Mouse (Mus musculus) heart, postnatal 25 days (tissue): ENCODE measurements around the gene 2010300C02Rik. TPM values are rescaled to one million over a fixed set of nuclear protein-coding genes. Genes with fewer than 3 reads are reported as not detected.
A peak's percentile ranks its signal among the peaks of the same experiment; 100 is the strongest.
"Not testable (repeated sequence)": the region's sequence is repeated elsewhere in the genome, so short reads cannot be mapped to it uniquely, and the experiment has no call there.

Experiments used
- DNase-seq: peaks from one replicate; pipeline ENCODE4 v3.0.0; 2022; ENCODE audit warnings: low spot score
- intact Hi-C: fragments of 180-260 bp; cut with DNase I; formaldehyde crosslinking; loops from one replicate; pipeline ENCODE4 v1.15.1; 2025
- total RNA-seq, 2 experiments: library from RNA; stranded (reverse); gene quantifications; 2 replicates each; pipeline ENCODE4 v1.2.3; 2021

Gene 2010300C02Rik
- total RNA-seq, 2 experiments from 2014 or later, result 0.53 to 0.73 TPM

GRCm38 (mm10) chr1:37633516-37633915, 86.4 kb downstream of the 2010300C02Rik start:
- peak; percentile 16 for DNase-seq
- intact Hi-C loops, result loop anchor here (2.0 to 5.0 kb wide), 3 partner anchors 41 to 131 kb away; partner anchors contain the start of gene Mgat4a

DNA sequence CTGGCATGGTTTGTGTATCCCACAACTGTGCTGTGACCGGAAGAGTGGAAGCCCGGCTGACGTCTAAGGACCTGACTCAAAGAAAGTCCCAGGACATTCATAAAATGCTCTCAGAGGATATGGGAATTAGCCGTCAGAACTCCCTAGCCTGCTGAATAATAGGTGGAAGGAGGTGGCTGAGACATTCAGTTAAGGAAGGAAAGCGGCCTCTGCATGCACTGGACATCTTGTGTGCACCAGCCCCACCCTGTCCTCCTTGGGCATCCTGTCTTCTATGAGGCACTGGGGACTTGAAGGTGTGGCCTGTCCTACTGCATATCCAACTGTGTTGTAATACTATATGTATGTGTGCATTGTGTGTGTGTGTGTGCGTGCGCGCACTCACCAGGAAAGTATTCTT, 87.5 kb downstream of the 2010300C02Rik start:
- peak; percentile 41 for DNase-seq
- intact Hi-C loops, result loop anchor here (2.0 to 5.0 kb wide), 3 partner anchors 40 to 130 kb away; partner anchors contain the start of gene Mgat4a

- DNase-seq, result no peak
- intact Hi-C loops, result loop anchor here (5.0 kb wide), 2 partner anchors 39 to 89 kb away; partner anchors contain the start of gene Mgat4a
These were observed 88.4 kb downstream of the 2010300C02Rik start for GRCm38 (mm10) chr1:37631456-37631855.

DNA sequence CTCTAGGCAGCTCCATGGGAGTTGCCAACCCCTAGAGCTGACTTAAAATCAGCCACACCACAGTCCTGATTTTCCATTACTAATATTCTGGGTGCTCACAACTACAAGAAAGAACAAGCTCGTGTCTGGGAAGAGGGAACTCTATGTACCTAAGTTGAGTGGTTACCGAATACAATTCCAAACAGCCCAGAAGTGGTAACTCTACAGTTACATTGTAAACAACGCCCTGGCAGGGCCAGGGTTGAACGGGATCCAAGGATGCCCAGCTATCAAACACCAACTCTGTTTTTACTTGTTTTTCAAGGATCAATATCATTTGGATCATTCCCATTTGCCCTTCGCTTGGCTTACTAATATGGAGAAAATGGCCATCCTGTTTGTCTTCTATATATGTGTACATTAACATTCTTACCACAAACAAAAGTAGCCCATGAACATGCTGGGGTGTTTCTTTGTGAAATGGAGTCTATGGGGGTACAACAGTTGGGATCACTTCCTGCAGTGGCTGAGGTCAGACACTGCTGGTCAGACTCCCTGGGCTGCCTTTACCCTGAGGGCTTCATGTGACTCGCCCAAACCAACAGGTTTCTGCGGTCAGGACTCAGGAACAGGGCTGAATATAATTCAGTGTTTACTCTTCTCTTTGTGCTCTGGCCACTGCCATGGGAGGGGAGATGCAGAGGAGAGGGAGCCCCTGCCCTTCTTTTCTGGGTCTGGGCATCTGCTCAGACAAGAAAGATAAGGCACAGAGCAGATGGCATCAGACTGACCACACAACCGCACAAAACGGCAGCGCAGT, 89.3 kb downstream of the 2010300C02Rik start:
- DNase-seq, result no peak
- intact Hi-C loops, result loop anchor here (5.0 kb wide), 2 partner anchors 38 to 88 kb away; partner anchors contain the start of gene Mgat4a

- DNase-seq, result no peak
- intact Hi-C loops, result loop anchor here (5.0 kb wide), 2 partner anchors 38 to 88 kb away; partner anchors contain the start of gene Mgat4a
These were observed 90.0 kb downstream of the 2010300C02Rik start for GRCm38 (mm10) chr1:37629876-37630275.

DNA sequence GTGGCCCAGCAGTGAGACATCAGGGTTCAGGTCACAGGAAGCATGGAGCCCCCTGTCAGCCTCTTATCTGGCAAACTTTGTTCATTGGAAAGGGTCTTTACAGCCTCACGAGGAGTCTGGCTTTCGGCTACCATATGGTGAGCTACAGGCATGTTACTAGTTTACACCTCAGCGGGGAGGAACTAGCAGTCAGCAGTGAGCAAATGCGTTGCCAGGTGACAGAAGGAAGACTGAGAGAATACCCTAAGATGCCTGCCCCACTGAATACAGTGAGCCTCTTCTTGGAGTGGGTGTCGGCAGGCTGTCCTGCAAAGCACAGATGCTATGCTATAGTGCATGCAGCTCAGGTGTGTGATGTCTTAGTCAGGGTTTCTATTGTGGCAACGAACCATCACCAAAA, 91.1 kb downstream of the 2010300C02Rik start:
- no peak for DNase-seq
- intact Hi-C loops, result no loop called here

- intact Hi-C loops, result no loop called here
- DNase-seq, result no peak
These were observed 95.7 kb downstream of the 2010300C02Rik start for GRCm38 (mm10) chr1:37624185-37624584.

DNA sequence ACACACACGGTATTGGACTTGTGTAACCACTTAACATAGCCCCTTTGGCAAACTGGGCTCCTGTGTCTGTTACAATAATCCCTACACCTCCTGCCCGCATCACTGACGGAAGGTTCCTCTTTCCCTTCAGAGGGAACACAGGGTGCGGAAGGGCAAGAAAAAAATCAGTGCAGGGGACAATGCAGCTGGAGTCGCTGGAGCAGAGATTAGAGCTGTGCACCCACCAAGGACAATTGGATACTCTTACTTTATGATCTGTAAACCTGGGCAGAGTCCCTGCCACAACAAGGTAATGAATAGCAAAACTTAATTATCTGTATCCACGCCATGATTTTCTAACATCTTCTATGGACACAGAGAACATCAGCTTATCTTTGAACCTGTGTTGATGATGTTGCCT, 97.8 kb downstream of the 2010300C02Rik start:
- no peak for DNase-seq
- intact Hi-C loops, result no loop called here

DNA sequence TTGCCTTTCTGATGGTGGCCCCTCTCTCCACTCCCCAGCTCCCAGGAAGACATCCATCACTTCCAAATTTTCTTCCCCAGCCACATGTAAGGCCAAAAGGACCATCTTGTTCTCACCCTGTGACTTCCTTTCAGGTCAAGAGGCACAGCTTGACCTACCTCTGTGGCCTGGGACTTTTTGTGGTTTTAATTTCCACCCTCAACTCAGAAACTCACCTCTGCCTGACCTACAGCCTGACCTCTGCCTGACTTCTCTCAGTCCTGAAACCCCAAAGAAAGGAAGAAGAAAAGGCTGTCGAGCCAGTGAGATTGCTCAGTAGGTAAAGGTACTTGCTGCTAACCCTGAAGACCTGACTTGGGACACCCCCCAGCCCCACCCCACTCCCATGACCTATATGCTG, 100.3 kb downstream of the 2010300C02Rik start:
- intact Hi-C loops, result no loop called here
- DNase-seq, result no peak

DNA sequence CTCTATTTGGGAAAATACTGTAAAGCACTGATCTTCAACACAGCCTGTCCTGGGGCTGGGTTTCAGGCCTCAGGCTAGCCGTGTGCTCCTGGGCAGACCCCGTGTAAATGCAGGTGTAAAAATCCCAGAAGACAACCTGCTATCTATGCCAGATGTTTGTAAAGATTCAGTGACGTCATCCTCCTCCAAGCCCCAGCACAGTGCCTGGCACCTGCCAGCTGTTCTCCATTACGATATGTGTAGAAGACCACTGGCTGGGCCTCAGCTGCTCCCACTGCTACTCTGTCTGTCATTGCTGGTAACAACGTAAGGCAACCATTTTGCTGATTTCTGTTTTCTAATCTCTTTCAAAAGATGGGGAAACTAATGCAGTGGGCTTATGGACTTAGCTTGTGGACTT, 102.8 kb downstream of the 2010300C02Rik start:
- no peak for DNase-seq
- intact Hi-C loops, result no loop called here

DNA sequence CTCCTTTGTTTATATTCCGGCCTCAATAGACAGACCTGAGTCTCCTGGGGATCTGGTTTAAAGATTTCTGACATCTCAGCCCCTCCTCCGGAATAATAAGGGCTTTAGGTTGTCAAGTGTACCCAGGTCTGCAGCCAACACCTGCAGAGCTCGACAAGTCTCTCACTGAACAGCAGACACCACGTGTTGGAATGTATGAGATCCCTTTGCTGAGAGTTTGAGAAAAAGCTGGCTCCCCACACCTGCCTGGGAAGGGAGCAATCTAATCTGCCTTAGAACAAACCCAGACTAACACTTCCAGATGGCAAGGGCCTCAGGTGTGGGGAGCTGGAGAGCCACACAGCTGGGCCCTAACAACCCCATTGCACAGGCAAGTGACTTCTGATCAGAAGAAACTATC, 103.3 kb downstream of the 2010300C02Rik start:
- DNase-seq, result no peak
- intact Hi-C loops, result no loop called here

GRCm38 (mm10) chr1:37615290-37616040, 104.4 kb downstream of the 2010300C02Rik start:
- intact Hi-C loops, result no loop called here
- DNase-seq, result no peak

GRCm38 (mm10) chr1:37614836-37615235, 105.0 kb downstream of the 2010300C02Rik start:
- intact Hi-C loops, result no loop called here

DNA sequence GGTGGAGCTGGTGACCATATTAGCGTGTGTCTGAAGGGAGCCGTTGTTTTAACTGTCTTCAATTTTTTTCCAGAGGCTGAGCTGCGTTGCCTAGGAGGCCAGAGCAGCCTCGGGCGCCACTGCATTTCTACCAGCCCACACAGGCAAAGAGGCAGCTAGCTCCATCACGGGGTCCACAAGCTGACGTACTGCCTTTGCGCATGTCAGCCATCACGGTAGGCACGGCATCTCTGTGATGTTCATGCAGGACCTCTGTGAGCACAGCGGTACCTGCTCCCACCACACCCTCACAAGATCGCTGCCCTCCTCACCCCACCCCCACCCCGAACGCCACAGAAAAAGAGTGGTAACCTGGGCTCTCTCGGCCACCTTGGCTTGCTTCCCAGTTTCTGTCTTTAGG, 105.8 kb downstream of the 2010300C02Rik start:
- no peak for DNase-seq

More at GRCm38 (mm10) chr1:37614836-37615235, 105.0 kb downstream of the 2010300C02Rik start:
- DNase-seq, result no peak

DNA sequence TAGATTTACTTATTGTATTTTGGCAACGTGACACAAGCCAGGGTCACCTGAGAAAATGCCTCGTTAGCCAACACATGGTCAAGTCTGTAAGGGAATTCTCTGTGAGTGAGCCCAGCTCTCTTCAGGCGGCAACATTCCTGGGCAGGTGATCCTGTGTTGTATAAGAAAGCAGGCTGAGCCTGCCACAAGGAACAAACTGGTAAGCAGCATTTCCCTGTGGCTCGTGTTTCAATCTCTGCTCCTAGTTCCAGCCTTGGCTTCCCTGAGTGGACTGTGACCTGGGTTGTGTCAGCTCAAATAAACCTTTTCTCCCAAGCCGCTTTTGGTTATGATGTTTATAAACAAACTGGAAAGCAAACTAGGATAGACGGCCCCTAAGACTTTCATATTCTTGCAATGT, 108.9 kb downstream of the 2010300C02Rik start:
- intact Hi-C loops, result no loop called here
- DNase-seq, result no peak

More for the DNA sequence above, 105.8 kb downstream of the 2010300C02Rik start:
- intact Hi-C loops, result no loop called here

DNA sequence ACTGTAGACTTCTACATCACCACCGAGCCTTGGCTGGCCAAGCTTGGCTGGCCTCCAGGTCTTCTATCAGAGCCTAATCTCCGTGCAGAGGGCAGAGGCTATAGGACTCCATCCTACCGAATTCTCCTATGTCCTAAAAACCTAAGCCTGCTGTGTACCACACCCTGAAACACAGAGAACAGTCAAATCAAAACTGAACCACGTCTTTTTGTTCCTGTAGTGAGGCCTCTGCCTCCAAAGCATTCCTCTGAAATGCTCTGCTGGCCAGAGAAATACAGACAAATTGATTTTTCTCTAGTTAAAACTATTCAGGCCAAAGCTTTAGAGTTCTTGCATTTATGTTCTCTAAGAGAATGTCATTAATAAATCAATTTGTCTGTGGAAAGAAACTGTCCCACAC, 109.6 kb downstream of the 2010300C02Rik start:
- no peak for DNase-seq
- intact Hi-C loops, result no loop called here

DNA sequence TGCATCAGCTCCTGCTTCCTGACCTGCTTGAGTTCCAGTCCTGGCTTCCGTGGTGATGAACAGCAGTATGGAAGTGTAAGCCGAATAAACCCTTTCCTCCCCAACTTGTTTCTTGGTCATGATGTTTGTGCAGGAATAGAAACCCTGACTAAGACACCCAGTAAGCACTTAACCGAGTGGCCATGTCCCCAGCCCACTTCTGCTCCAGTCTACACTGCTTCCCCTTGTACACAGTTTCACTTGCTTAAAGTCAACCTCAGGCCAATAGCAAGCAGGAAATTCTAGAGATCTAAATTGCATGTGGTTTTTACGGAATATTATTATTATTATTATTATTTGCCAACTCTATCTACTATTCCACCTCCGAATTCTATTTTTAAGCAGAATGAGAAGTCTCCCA, 114.2 kb downstream of the 2010300C02Rik start:
- intact Hi-C loops, DNase-seq: not testable (repeated sequence)

- intact Hi-C loops, result no loop called here
- DNase-seq, result no peak
These were observed 116.7 kb downstream of the 2010300C02Rik start for GRCm38 (mm10) chr1:37603206-37603605.

DNA sequence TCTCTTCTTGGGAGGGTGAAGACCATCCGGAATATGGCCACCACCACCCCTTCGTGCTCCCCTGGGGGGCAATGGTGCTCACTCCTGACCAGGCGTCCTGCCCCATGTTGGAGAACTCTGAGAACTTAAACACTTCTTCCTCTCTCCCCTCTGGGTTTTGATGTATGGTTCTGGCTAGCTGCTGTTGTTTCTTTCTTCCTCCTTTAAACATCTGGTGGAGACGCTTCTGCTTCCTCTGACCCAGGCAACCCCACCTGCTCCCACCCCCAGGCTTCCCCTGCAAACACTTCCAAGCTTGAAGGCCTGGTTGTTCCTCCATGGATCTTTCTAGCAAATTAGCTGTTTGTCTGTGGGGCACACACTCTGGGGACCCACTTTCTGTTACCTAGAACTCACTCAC, 117.6 kb downstream of the 2010300C02Rik start:
- intact Hi-C loops, result no loop called here
- DNase-seq, result no peak

DNA sequence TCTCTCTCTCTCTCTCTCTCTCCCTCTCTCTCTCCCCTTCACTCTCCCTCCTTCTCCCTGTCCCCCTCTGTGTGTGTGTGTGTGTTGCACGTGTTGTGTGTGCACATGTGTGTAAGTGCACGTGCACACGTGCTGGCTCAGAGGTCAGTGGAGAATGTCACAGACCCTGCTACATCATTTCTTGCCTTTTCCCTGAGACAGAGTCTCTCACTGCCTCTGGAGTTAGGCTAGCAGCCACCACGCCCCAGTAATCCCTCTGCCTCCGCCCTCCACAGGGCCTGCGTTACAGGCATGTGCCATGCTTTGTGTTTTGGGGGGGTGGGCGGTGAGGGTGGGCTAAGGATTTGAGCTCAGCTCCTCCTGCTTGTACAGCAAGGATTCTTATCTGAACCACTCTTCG, 118.4 kb downstream of the 2010300C02Rik start:
- intact Hi-C loops, result no loop called here
- no peak for DNase-seq
